Mouse (Mus musculus): Measurements from ENCODE around the gene Lrmda. TPM values are rescaled to one million over a fixed set of nuclear protein-coding genes. Genes with fewer than 3 reads are reported as not detected.

The Lrmda gene
- polyA plus RNA-seq, 1 experiment from 2014 or later = 0.66 TPM

GRCm38 (mm10) chr14:22745263-22745881 is 725.9 kb downstream of the Lrmda start:
- H3K9ac ChIP-seq (ENCODE audit: low read length) = no peak overlapping the region
- no peak for DNase-seq (ENCODE audit: low spot score)
- WGBS = 47% methylated on average over 1 of the region's 1 CpGs
- H3K27me3 ChIP-seq (ENCODE audit: control insufficient read depth, insufficient read depth, low read length) = no peaks in the 10 kb centered on the region
- peaks cover 4% of the 10 kb centered on the region; the same call in 1 of the 2 replicates for H3K4me1 ChIP-seq (ENCODE audit: control insufficient read depth, insufficient read depth, low read length)
- no peak overlapping the region for H3K27ac ChIP-seq (ENCODE audit: low read depth, low read length)
- H3K36me3 ChIP-seq (ENCODE audit: control insufficient read depth, insufficient read depth, low read length) = no peaks in the 10 kb centered on the region
- ATAC-seq (ENCODE audit: insufficient read depth, low FRiP score, low TSS enrichment) = no peak
- no peaks in the 10 kb centered on the region for H3K9me3 ChIP-seq (ENCODE audit: control insufficient read depth, low read length)
- no peak overlapping the region for H3K4me3 ChIP-seq (ENCODE audit: low read depth, low read length)
- H3K4me2 ChIP-seq (ENCODE audit: low read depth) = no peak overlapping the region

- WGBS = 3% methylated on average over 5 of the region's 5 CpGs
- Histone ChIP-seq H3K27me3 (ENCODE audit: control insufficient read depth, insufficient read depth, low read length) (no peaks in the 10 kb centered on the region), H3K36me3 (ENCODE audit: control insufficient read depth, insufficient read depth, low read length) (no peaks in the 10 kb centered on the region), H3K4me3 (ENCODE audit: low read depth, low read length) (no peak overlapping the region), H3K4me2 (ENCODE audit: low read depth) (0 out of 2 replicates have a peak overlapping the region, but pooled peaks have one; percentile 12), H3K9me3 (ENCODE audit: control insufficient read depth, low read length) (no peaks in the 10 kb centered on the region), H3K27ac (ENCODE audit: low read depth, low read length) (peak overlapping the region; percentile 28; the same call in 1 of the 2 replicates), H3K9ac (ENCODE audit: low read length) (no peak overlapping the region), H3K4me1 (ENCODE audit: control insufficient read depth, insufficient read depth, low read length) (peaks cover 4% of the 10 kb centered on the region; the same call in 1 of the 2 replicates)
- DNase-seq (ENCODE audit: low spot score) = peak; percentile 40
- no peak for ATAC-seq (ENCODE audit: insufficient read depth, low FRiP score, low TSS enrichment)
Measured at GRCm38 (mm10) chr14:22745882-22746480, 726.5 kb downstream of the Lrmda start.

GRCm38 (mm10) chr14:22747816-22748215 is 728.3 kb downstream of the Lrmda start:
- Histone ChIP-seq H3K27me3 (ENCODE audit: control insufficient read depth, insufficient read depth, low read length) (no peaks in the 10 kb centered on the region), H3K4me1 (ENCODE audit: control insufficient read depth, insufficient read depth, low read length) (peaks cover 4% of the 10 kb centered on the region; the same call in 1 of the 2 replicates), H3K4me2 (ENCODE audit: low read depth) (no peak overlapping the region), H3K9ac (ENCODE audit: low read length) (no peak overlapping the region), H3K4me3 (ENCODE audit: low read depth, low read length) (no peak overlapping the region), H3K36me3 (ENCODE audit: control insufficient read depth, insufficient read depth, low read length) (no peaks in the 10 kb centered on the region), H3K27ac (ENCODE audit: low read depth, low read length) (no peak overlapping the region), H3K9me3 (ENCODE audit: control insufficient read depth, low read length) (no peaks in the 10 kb centered on the region)
- ATAC-seq (ENCODE audit: insufficient read depth, low FRiP score, low TSS enrichment) = no peak
- DNase-seq (ENCODE audit: low spot score) = no peak
- WGBS = 93% methylated on average over 5 of the region's 5 CpGs

GRCm38 (mm10) chr14:22750409-22750808 is 730.9 kb downstream of the Lrmda start:
- Histone ChIP-seq H3K9me3 (ENCODE audit: control insufficient read depth, low read length) (no peaks in the 10 kb centered on the region), H3K9ac (ENCODE audit: low read length) (no peak overlapping the region), H3K4me2 (ENCODE audit: low read depth) (no peak overlapping the region), H3K27me3 (ENCODE audit: control insufficient read depth, insufficient read depth, low read length) (no peaks in the 10 kb centered on the region), H3K27ac (ENCODE audit: low read depth, low read length) (no peak overlapping the region), H3K4me3 (ENCODE audit: low read depth, low read length) (no peak overlapping the region), H3K36me3 (ENCODE audit: control insufficient read depth, insufficient read depth, low read length) (no peaks in the 10 kb centered on the region), H3K4me1 (ENCODE audit: control insufficient read depth, insufficient read depth, low read length) (no peaks in the 10 kb centered on the region; the same call in 1 of the 2 replicates)
- DNase-seq (ENCODE audit: low spot score) = no peak
- ATAC-seq (ENCODE audit: insufficient read depth, low FRiP score, low TSS enrichment) = no peak

GRCm38 (mm10) chr14:22751290-22751689 is 731.8 kb downstream of the Lrmda start:
- no peaks in the 10 kb centered on the region; the same call in 1 of the 2 replicates for H3K4me1 ChIP-seq (ENCODE audit: control insufficient read depth, insufficient read depth, low read length)
- no peaks in the 10 kb centered on the region for H3K9me3 ChIP-seq (ENCODE audit: control insufficient read depth, low read length)
- no peak overlapping the region for H3K4me2 ChIP-seq (ENCODE audit: low read depth)
- WGBS = 87% methylated on average over 10 of the region's 10 CpGs
- H3K27ac ChIP-seq (ENCODE audit: low read depth, low read length) = no peak overlapping the region
- DNase-seq (ENCODE audit: low spot score) (no peak), ATAC-seq (ENCODE audit: insufficient read depth, low FRiP score, low TSS enrichment) (no peak)
- H3K4me3 ChIP-seq (ENCODE audit: low read depth, low read length) = no peak overlapping the region
- H3K27me3 ChIP-seq (ENCODE audit: control insufficient read depth, insufficient read depth, low read length) = no peaks in the 10 kb centered on the region
- H3K36me3 ChIP-seq (ENCODE audit: control insufficient read depth, insufficient read depth, low read length) = no peaks in the 10 kb centered on the region
- H3K9ac ChIP-seq (ENCODE audit: low read length) = no peak overlapping the region

GRCm38 (mm10) chr14:22754633-22755032 is 735.1 kb downstream of the Lrmda start:
- H3K4me1 ChIP-seq (ENCODE audit: control insufficient read depth, insufficient read depth, low read length) = peaks cover 2% of the 10 kb centered on the region; the same call in 1 of the 2 replicates
- H3K4me3 ChIP-seq (ENCODE audit: low read depth, low read length) = no peak overlapping the region
- no peak overlapping the region for H3K4me2 ChIP-seq (ENCODE audit: low read depth)
- ATAC-seq (ENCODE audit: insufficient read depth, low FRiP score, low TSS enrichment) (no peak), DNase-seq (ENCODE audit: low spot score) (no peak)
- 87% methylated on average over 5 of the region's 5 CpGs for WGBS
- H3K27ac ChIP-seq (ENCODE audit: low read depth, low read length) = no peak overlapping the region
- H3K27me3 ChIP-seq (ENCODE audit: control insufficient read depth, insufficient read depth, low read length) = no peaks in the 10 kb centered on the region
- H3K9ac ChIP-seq (ENCODE audit: low read length) = no peak overlapping the region
- no peaks in the 10 kb centered on the region for H3K9me3 ChIP-seq (ENCODE audit: control insufficient read depth, low read length)
- H3K36me3 ChIP-seq (ENCODE audit: control insufficient read depth, insufficient read depth, low read length) = no peaks in the 10 kb centered on the region

GRCm38 (mm10) chr14:22757493-22757892 is 738.0 kb downstream of the Lrmda start:
- Histone ChIP-seq H3K9me3 (ENCODE audit: control insufficient read depth, low read length) (no peaks in the 10 kb centered on the region), H3K4me3 (ENCODE audit: low read depth, low read length) (no peak overlapping the region), H3K36me3 (ENCODE audit: control insufficient read depth, insufficient read depth, low read length) (no peaks in the 10 kb centered on the region), H3K27ac (ENCODE audit: low read depth, low read length) (no peak overlapping the region), H3K9ac (ENCODE audit: low read length) (no peak overlapping the region), H3K4me2 (ENCODE audit: low read depth) (no peak overlapping the region), H3K4me1 (ENCODE audit: control insufficient read depth, insufficient read depth, low read length) (peaks cover 2% of the 10 kb centered on the region; the same call in 1 of the 2 replicates), H3K27me3 (ENCODE audit: control insufficient read depth, insufficient read depth, low read length) (no peaks in the 10 kb centered on the region)
- no peak for ATAC-seq (ENCODE audit: insufficient read depth, low FRiP score, low TSS enrichment)
- DNase-seq (ENCODE audit: low spot score) = no peak
- WGBS = 89% methylated on average over 3 of the region's 3 CpGs

- H3K9ac ChIP-seq (ENCODE audit: low read length) = no peak overlapping the region
- no peak for ATAC-seq (ENCODE audit: insufficient read depth, low FRiP score, low TSS enrichment)
- no peaks in the 10 kb centered on the region for H3K9me3 ChIP-seq (ENCODE audit: control insufficient read depth, low read length)
- H3K4me1 ChIP-seq (ENCODE audit: control insufficient read depth, insufficient read depth, low read length) = peaks cover 2% of the 10 kb centered on the region; the same call in 1 of the 2 replicates
- WGBS = 29% methylated on average over 2 of the region's 2 CpGs
- H3K4me2 ChIP-seq (ENCODE audit: low read depth) = no peak overlapping the region
- H3K27ac ChIP-seq (ENCODE audit: low read depth, low read length) = no peak overlapping the region
- DNase-seq (ENCODE audit: low spot score) = no peak
- no peak overlapping the region for H3K4me3 ChIP-seq (ENCODE audit: low read depth, low read length)
- H3K36me3 ChIP-seq (ENCODE audit: control insufficient read depth, insufficient read depth, low read length) = no peaks in the 10 kb centered on the region
- no peaks in the 10 kb centered on the region for H3K27me3 ChIP-seq (ENCODE audit: control insufficient read depth, insufficient read depth, low read length)
Measured at GRCm38 (mm10) chr14:22759216-22759615, 739.7 kb downstream of the Lrmda start.

GRCm38 (mm10) chr14:22759673-22760072 is 740.2 kb downstream of the Lrmda start:
- Histone ChIP-seq H3K27ac (ENCODE audit: low read depth, low read length) (no peak overlapping the region), H3K4me1 (ENCODE audit: control insufficient read depth, insufficient read depth, low read length) (peaks cover 2% of the 10 kb centered on the region; the same call in 1 of the 2 replicates), H3K9me3 (ENCODE audit: control insufficient read depth, low read length) (no peaks in the 10 kb centered on the region), H3K36me3 (ENCODE audit: control insufficient read depth, insufficient read depth, low read length) (no peaks in the 10 kb centered on the region), H3K4me3 (ENCODE audit: low read depth, low read length) (no peak overlapping the region), H3K9ac (ENCODE audit: low read length) (no peak overlapping the region), H3K27me3 (ENCODE audit: control insufficient read depth, insufficient read depth, low read length) (no peaks in the 10 kb centered on the region), H3K4me2 (ENCODE audit: low read depth) (no peak overlapping the region)
- DNase-seq (ENCODE audit: low spot score) (no peak), ATAC-seq (ENCODE audit: insufficient read depth, low FRiP score, low TSS enrichment) (no peak)

Measured in neural tube, embryonic 11.5 days (tissue).